Mouse (Mus musculus): ENCODE data around the gene Cntnap5a. TPM values are rescaled to one million over a fixed set of nuclear protein-coding genes. Genes with fewer than 3 reads are reported as not detected.

The Cntnap5a gene
- total RNA-seq, 1 experiment from 2014 or later: not detected

DNA sequence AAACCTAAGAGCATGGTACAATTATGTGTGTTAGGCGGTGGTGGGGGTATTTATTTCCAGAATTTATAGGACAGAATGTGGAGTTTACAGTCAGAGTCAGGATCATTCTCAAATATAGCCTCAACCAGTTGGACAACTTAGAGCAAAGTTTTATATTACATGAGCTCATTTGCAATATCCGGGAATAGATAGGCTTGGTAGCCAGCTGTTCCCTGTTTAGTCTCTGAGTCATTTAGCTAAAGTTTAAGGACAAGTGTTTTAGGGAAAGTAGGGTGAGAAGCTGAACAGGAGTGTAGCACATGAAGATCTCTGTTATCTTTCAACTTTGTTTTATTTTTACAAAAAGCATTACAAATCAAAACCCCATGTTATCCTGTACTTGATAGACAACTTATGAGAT is 559.3 kb downstream of the Cntnap5a start:
- no peak for ATAC-seq (replicated peaks in 1 of 2; ENCODE audit: insufficient read depth in 1 of 2, low FRiP score in 2 of 2, low TSS enrichment in 1 of 2, low read depth in 1 of 2, poor library complexity in 2 of 2, severe bottlenecking in 2 of 2)

DNA sequence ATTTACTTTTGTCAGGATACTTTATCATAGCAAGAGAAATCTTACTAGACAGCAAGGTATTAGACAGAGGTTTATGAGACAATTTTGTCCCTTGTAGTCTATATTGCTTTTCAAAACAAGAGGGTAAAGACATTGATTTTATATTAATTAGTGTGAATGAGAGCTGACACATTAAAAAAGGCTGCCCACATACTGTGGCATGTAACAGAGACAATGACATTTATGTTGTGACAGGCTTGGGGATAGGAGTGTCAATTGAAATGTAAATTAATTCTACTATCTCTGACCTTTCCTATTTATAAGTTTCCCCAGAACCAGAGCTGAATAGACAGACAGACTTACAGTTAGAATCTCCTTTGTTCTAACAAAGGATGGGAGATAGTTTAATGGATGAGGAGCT is 596.6 kb downstream of the Cntnap5a start:
- ATAC-seq (replicated peaks in 1 of 2; ENCODE audit: insufficient read depth in 1 of 2, low FRiP score in 2 of 2, low TSS enrichment in 1 of 2, low read depth in 1 of 2, poor library complexity in 2 of 2, severe bottlenecking in 2 of 2): no peak

DNA sequence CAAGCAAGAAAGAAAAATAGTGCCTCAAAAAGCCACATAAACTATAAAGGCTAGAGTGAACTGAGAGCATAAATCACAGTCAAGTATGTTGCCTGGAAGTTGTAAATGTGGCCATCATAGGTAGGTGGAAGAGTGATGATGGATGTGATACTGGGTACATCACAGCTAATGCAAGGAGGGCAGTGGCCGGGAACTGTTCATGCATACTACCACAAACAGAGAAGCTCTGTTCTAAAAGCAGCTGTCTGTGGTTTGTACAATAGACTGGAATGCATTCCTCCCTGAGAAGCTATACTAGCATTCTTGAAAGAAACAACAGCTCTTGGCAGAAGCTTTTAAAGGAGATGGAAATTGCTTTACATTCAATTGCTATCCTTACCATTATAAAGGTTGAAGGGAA is 599.4 kb downstream of the Cntnap5a start:
- no peak for ATAC-seq (replicated peaks in 1 of 2; ENCODE audit: insufficient read depth in 1 of 2, low FRiP score in 2 of 2, low TSS enrichment in 1 of 2, low read depth in 1 of 2, poor library complexity in 2 of 2, severe bottlenecking in 2 of 2)

DNA sequence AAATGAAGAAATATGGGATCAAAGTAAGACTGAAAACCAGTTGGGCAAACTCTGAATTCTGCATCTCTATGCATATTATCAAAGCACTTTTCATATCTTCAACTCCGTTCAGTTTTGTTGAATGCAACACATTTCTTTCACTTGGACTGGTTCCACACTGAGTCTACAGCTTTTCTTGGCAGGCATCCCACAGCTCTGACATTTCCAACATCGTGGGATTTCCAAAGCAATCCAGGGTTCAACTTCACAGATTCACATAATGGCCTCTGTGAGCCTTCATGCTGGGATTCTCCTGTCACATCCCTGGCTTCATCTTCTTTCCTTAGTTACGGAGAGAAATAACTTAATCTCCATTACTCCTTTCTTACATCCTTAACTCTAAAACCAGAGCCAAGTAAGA is 622.0 kb downstream of the Cntnap5a start:
- ATAC-seq (replicated peaks in 1 of 2; ENCODE audit: insufficient read depth in 1 of 2, low FRiP score in 2 of 2, low TSS enrichment in 1 of 2, low read depth in 1 of 2, poor library complexity in 2 of 2, severe bottlenecking in 2 of 2): no peak

DNA sequence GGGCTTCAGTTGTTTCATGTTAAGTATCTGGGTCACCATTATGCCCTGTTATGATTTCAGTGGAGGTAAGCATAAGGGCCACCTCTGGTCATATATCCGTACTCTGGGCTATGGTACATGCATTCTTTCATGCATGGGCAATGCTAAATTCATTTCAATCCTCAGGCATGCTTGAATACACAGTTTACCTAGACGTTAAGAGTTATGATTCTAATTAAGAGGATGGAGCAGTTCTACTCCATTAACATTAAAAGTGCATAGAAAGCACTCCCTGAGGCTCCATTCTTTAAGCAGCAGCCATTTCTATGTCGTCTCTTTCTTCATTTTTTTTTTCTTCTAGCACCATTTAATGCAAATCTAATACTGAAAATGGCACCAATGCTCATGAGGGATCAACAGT is 627.0 kb downstream of the Cntnap5a start:
- ATAC-seq (replicated peaks in 1 of 2; ENCODE audit: insufficient read depth in 1 of 2, low FRiP score in 2 of 2, low TSS enrichment in 1 of 2, low read depth in 1 of 2, poor library complexity in 2 of 2, severe bottlenecking in 2 of 2): no peak

DNA sequence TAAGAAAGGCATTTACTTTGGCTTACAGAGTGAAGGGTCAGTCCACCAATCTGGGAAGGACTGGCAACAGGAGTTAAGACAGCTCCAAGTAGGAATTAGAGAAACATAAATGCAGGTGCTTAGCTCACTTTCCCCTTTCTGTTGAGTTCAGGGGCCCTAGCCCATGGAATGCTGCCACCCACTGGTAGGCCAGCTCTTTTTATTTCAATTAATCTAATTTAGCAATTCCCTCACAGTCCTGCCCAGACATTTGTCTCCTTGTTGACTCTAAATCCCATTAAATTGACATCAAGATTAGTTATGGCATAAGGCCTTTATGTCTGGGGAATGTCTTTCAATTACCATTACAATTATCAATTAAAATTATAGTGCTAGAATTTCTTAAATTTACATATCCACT is 628.7 kb downstream of the Cntnap5a start:
- no peak for ATAC-seq (replicated peaks in 1 of 2; ENCODE audit: insufficient read depth in 1 of 2, low FRiP score in 2 of 2, low TSS enrichment in 1 of 2, low read depth in 1 of 2, poor library complexity in 2 of 2, severe bottlenecking in 2 of 2)

DNA sequence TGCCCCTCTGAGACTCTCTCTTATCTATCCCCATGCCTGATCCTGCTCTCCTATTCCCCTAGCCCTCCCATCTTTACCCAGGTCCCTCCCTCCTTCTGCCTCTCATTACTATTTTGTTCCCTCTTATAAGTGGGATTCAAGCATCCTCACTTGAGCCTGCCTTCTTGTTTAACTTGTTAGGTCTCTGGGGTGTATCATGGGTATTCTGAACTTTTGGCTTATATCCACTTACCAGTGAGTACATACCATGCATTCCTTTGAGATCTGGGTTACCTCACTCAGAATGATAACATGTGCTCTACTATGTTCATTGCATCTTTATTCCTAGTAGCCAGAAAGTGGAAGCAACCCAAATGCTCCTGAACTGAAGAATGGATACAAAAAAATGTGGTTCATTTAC is 639.9 kb downstream of the Cntnap5a start:
- no peak for ATAC-seq (replicated peaks in 1 of 2; ENCODE audit: insufficient read depth in 1 of 2, low FRiP score in 2 of 2, low TSS enrichment in 1 of 2, low read depth in 1 of 2, poor library complexity in 2 of 2, severe bottlenecking in 2 of 2)

DNA sequence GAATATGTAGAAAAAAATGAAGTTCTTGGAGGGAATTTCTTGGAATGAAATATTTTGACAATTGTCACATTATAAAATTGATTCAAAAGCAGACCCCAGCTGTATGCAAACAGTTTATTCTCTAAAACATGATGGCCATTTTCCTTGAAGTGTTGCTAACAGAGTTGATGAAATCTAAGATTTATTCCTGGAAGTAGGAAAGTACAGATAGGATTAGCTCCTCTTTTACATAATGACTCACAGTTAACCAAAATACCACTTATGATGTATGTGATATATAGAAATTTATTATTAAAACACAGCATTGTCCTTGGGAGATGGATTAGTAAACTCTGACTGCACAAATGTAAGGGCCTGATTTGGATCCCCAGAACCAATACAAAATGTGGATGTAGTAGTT is 669.1 kb downstream of the Cntnap5a start:
- ATAC-seq (replicated peaks in 1 of 2; ENCODE audit: insufficient read depth in 1 of 2, low FRiP score in 2 of 2, low TSS enrichment in 1 of 2, low read depth in 1 of 2, poor library complexity in 2 of 2, severe bottlenecking in 2 of 2): no peak

DNA sequence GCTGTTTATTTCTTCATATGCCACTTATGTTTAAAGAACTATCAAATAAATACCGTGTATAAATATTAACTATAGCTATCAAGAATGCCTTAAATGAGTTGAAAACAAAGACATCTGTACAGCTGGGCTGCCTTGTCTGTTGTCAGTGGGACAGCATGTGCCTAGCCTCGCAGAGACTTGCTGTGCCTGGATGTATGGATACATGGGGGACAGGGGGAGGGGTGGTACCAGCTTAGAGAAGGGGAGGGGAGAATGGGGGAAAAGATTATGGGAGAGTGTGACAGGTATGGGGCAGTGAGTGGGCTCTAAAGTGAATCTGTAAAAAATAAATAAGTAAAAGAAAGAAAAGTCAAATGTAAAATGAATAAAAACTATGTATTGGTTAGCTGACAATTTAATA is 681.0 kb downstream of the Cntnap5a start:
- no peak for ATAC-seq (replicated peaks in 1 of 2; ENCODE audit: insufficient read depth in 1 of 2, low FRiP score in 2 of 2, low TSS enrichment in 1 of 2, low read depth in 1 of 2, poor library complexity in 2 of 2, severe bottlenecking in 2 of 2)

DNA sequence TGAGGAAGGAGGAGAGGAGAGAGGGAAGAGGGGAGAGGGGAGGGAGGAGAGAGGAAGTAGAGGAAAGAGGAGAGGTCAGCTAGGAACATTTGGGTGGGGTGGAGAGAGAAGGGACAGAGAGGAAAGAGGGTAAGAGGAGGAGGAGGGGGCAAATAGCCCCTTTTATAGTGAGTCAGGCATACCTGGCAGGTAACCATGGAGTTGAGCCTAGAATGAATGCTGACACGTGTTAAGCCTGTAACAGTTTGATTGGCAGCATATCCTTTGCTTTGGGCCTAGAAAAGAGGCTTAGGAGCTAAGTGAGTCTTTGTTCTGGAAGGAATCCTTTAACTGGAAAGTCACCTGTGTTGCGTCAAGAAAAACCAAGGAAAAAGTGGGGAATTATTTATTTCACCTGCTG is 681.6 kb downstream of the Cntnap5a start:
- no peak for ATAC-seq (replicated peaks in 1 of 2; ENCODE audit: insufficient read depth in 1 of 2, low FRiP score in 2 of 2, low TSS enrichment in 1 of 2, low read depth in 1 of 2, poor library complexity in 2 of 2, severe bottlenecking in 2 of 2)

DNA sequence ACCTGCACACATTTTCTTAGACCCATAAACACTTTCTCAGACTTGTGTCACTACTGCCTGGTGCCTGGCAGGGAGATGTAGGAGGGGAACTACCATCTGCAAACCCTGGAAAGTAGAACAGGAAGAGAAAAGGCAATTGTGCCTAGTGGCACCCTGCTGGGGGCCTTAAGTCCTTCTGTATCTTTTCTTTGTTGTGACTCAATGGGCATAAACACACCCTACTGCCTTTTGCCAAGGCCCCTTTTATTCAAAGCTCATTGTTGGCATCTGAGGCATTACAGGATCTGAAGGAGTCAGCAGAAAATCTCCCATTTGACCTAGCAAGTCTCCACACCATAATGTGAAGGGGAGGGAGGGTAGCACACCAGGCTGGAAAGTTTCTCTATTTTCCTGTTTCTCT is 682.2 kb downstream of the Cntnap5a start:
- no peak for ATAC-seq (replicated peaks in 1 of 2; ENCODE audit: insufficient read depth in 1 of 2, low FRiP score in 2 of 2, low TSS enrichment in 1 of 2, low read depth in 1 of 2, poor library complexity in 2 of 2, severe bottlenecking in 2 of 2)

DNA sequence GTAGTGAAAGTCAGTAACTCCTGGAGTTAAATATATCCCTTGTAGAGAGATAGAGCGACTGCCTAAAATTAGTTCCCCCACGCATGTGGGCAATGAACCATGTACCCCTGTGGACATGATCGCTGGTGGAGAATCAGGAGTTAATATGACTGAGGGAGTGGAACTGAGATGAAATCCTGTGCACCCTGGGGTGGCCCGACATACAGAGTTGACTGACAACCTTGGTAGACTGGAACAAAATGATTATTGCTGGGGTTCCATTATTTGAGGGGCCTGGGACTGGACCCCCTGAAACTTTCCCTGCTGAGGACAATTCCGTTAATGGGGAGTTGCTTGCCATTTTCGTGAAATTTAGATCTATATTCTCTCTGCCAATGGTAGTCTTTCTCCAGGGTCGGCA is 683.0 kb downstream of the Cntnap5a start:
- ATAC-seq (replicated peaks in 1 of 2; ENCODE audit: insufficient read depth in 1 of 2, low FRiP score in 2 of 2, low TSS enrichment in 1 of 2, low read depth in 1 of 2, poor library complexity in 2 of 2, severe bottlenecking in 2 of 2): no peak

DNA sequence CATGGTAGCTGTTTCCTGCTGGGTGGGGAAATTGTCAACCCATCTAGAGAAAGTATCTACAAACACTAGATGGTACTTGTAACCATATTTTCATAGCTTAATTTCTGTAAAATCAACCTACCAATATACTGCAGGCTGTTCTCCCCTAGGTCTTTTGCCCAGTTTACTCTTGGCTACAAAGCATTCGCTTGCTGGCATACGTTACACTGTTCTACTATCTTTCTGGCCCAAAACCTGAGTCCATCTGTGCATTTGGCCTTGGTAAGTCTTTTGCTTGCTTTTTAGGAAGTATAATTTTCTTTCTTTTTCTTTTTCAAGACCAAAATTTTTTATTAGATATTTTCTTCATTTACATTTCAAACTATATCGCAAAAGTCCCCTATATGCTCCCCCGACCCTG is 686.3 kb downstream of the Cntnap5a start:
- ATAC-seq (replicated peaks in 1 of 2; ENCODE audit: insufficient read depth in 1 of 2, low FRiP score in 2 of 2, low TSS enrichment in 1 of 2, low read depth in 1 of 2, poor library complexity in 2 of 2, severe bottlenecking in 2 of 2): no peak

DNA sequence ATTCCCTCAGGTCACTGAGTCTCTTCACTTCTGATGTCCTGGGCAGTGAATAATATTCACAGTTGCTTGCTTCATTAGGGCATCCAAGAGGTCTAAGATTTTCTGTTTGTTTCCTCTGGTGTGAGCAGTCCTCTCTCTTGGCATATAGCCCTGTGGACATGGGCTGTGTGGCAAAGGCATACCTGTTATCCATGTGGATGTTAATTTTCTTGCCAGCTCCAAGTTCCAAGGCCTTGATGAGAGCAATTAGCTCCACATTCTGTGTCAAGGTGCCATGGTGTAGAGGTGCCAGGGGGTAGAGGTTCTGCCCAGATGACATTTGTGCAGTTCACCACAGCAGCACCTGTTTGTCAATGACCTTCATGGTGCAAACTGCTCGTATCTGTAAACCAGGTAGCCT is 689.0 kb downstream of the Cntnap5a start:
- ATAC-seq (replicated peaks in 1 of 2; ENCODE audit: insufficient read depth in 1 of 2, low FRiP score in 2 of 2, low TSS enrichment in 1 of 2, low read depth in 1 of 2, poor library complexity in 2 of 2, severe bottlenecking in 2 of 2): no peak

DNA sequence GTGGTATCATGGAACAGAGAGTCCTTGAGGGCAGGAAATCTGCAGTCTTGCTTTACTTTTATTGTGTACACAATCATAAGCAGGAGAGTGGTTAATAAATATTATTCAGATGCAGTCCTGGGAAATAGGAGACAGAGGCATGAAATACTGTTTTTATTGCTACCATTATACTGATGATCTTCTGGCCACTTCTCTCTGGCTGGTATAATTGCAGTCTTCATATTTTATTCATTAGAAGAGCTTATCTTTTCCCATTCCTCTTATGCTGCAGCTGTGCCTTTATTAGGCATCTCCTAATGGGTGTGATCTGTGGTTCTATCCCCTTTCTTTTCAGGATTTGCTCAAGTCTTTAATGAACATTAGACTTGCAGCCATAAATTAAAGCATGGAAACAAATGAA is 707.8 kb downstream of the Cntnap5a start:
- ATAC-seq (replicated peaks in 1 of 2; ENCODE audit: insufficient read depth in 1 of 2, low FRiP score in 2 of 2, low TSS enrichment in 1 of 2, low read depth in 1 of 2, poor library complexity in 2 of 2, severe bottlenecking in 2 of 2): no peak

DNA sequence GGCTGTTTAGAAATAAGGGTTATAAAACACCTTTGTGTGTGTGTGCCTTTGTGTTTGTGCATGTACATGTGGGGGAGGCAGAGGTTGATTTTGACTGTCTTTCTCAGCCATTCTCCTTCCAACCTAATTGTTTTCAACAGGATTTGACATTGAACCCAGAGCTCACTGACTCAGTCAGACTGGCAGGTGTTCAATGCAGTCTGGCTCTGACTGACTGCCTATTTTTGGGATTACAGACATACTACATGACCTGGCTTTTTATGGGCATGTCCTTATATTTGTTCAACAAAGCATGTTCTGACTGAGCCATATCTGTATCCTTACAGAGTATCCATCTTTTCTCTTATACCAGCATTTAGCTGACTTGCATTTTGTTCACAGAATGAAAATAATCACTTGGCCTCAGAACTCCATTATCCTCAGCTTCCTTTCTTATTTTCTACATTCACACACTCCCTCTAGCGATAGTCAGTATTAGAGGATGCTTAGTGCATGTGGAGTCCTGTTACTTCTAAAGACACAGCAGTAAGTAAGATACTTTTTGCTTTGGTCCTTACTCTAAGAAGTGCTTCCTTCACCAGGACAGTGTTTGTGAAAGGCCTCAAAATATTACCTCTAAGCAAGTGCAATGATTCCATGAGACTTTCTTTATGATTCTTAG is 717.6 kb downstream of the Cntnap5a start:
- ATAC-seq (replicated peaks in 1 of 2; ENCODE audit: insufficient read depth in 1 of 2, low FRiP score in 2 of 2, low TSS enrichment in 1 of 2, low read depth in 1 of 2, poor library complexity in 2 of 2, severe bottlenecking in 2 of 2): no peak

DNA sequence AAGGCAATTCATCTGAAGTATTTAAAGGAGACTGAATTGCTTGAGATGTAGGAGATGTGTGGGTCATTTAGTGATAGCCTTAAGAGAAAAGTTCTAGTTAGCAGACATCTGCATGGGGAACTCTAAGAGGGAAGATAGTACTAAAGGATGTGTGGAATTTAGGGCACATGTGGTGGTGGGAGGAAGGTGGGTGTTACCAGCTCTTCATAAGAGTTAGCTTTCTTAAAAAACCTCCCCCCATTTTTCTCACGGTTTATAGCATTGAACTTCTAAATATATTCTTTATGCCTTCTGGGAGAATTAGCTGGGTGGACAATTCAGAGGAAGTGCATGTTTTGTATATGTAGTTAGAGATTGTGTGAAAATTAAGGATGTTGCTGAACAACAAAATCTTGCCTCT is 725.3 kb downstream of the Cntnap5a start:
- ATAC-seq (replicated peaks in 1 of 2; ENCODE audit: insufficient read depth in 1 of 2, low FRiP score in 2 of 2, low TSS enrichment in 1 of 2, low read depth in 1 of 2, poor library complexity in 2 of 2, severe bottlenecking in 2 of 2): no peak

DNA sequence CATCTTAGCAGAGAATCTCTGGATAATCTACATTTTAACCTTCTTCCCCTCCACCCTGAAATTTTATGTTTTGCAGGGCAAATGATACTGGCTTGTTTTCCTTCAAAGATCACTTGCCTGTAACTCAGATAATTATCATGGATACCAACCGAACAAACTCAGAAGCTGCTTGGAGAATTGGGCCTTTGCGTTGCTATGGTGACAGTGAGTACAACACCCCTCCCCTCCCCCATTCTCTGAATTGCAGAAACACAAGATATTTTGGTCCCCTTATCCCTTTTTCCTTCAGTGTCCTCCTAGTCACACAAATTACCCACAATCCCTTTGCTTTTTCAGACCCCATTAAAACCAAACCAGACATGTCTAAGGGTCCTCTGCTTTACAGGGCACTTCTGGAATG is 743.8 kb downstream of the Cntnap5a start:
- no peak for ATAC-seq (replicated peaks in 1 of 2; ENCODE audit: insufficient read depth in 1 of 2, low FRiP score in 2 of 2, low TSS enrichment in 1 of 2, low read depth in 1 of 2, poor library complexity in 2 of 2, severe bottlenecking in 2 of 2)

DNA sequence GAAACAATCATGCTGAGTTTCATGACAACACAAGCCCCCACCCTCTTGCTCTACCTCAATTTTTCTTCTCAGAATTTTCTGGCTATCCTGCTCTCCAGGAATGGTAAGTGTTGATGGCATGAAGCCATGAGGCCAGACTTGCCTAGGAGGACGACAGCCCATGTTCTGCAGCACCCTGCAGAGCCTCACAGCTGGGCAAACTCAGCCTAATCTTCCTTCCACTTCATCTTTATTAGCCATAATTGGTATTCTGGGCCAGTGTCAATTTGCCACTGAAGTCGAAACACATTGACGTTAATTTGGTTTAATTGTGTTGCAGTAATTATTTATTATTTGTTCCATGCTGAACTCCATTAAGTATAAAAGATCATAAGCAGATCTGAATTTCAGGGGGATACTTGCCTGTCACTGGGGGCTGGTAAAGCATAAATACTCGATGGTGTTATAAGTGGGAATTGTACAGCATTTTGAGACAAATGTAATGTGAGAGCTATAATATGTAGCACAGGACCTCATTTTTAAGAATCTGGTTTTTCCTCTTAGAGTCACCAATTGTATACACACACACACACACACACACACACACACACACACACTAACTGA is 770.7 kb downstream of the Cntnap5a start:
- ATAC-seq (replicated peaks in 1 of 2; ENCODE audit: insufficient read depth in 1 of 2, low FRiP score in 2 of 2, low TSS enrichment in 1 of 2, low read depth in 1 of 2, poor library complexity in 2 of 2, severe bottlenecking in 2 of 2): no peak

Data from hematopoietic stem cell, adult 5-6 weeks (primary cell).